Mouse (Mus musculus) adrenal gland, postnatal 14 days (tissue): ENCODE data around the gene Tlr4. TPM values are rescaled to one million over a fixed set of nuclear protein-coding genes. Genes with fewer than 3 reads are reported as not detected.

ENCODE experiments used
- DNase-seq: peaks from one replicate; pipeline ENCODE4 v3.0.0; 2021; ENCODE audit warnings: mixed read lengths
- long read RNA-seq, 2 experiments: library from polyadenylated mRNA; stranded (forward); transcript quantifications; one replicate each; pipeline ENCODE4 v2.0.0; 2021
- total RNA-seq: library from RNA; stranded (reverse); gene quantifications from 2 replicates; pipeline ENCODE4 v1.2.3, GENCODE M21; 2021

The Tlr4 gene
- total RNA-seq, result 6.7 and 9.7 TPM in 2 replicates
- long read RNA-seq, experiment 1, full-length matches to known transcripts, result 1 of 2 reads
- long read RNA-seq, experiment 1, partial matches to known transcripts, result 0 of 2 reads
- long read RNA-seq, experiment 1, other reads (novel, unspliced or antisense), result 1 of 2 reads
- long read RNA-seq, experiment 2, full-length matches to known transcripts, result 2 of 2 reads
- long read RNA-seq, experiment 2, partial matches to known transcripts, result 0 of 2 reads
- long read RNA-seq, experiment 2, other reads (novel, unspliced or antisense), result 0 of 2 reads

- peak; percentile 71 for DNase-seq
These were observed at the start of gene Tlr4 for GRCm38 (mm10) chr4:66827463-66828162. TSS of gene Tlr4 (plus strand) at chr4:66827584.

GRCm38 (mm10) chr4:66794283-66794682 lies 33.1 kb upstream of the Tlr4 start:
- no peak for DNase-seq

GRCm38 (mm10) chr4:66796683-66797082 lies 30.7 kb upstream of the Tlr4 start:
- DNase-seq, result no peak

- no peak for DNase-seq
These were observed 22.7 kb upstream of the Tlr4 start for GRCm38 (mm10) chr4:66804552-66805301.

- no peak for DNase-seq
These were observed 21.6 kb upstream of the Tlr4 start for GRCm38 (mm10) chr4:66805747-66806146.

- no peak for DNase-seq
These were observed 10.9 kb upstream of the Tlr4 start for GRCm38 (mm10) chr4:66816364-66817026.

- DNase-seq, result no peak
These were observed 6.2 kb upstream of the Tlr4 start for GRCm38 (mm10) chr4:66821171-66821570.

- DNase-seq, result no peak
These were observed 5.6 kb upstream of the Tlr4 start for GRCm38 (mm10) chr4:66821764-66822163.

- no peak for DNase-seq
These were observed 832 bp downstream of the Tlr4 start for GRCm38 (mm10) chr4:66828163-66828668.

- DNase-seq, result no peak
These were observed 1.3 kb downstream of the Tlr4 start for GRCm38 (mm10) chr4:66828686-66829085.

- no peak for DNase-seq
These were observed 10.7 kb downstream of the Tlr4 start for GRCm38 (mm10) chr4:66838071-66838470.

GRCm38 (mm10) chr4:66843255-66843654 lies 15.9 kb downstream of the Tlr4 start:
- DNase-seq, result no peak

GRCm38 (mm10) chr4:66852011-66852410 lies 24.6 kb downstream of the Tlr4 start:
- DNase-seq, result peak; percentile 20

- DNase-seq, result no peak
These were observed 29.6 kb downstream of the Tlr4 start for GRCm38 (mm10) chr4:66856992-66857391.

- DNase-seq, result peak; percentile 19
These were observed 42.5 kb downstream of the Tlr4 start for GRCm38 (mm10) chr4:66869919-66870318.

GRCm38 (mm10) chr4:66872026-66872425 lies 44.6 kb downstream of the Tlr4 start:
- no peak for DNase-seq

GRCm38 (mm10) chr4:66873342-66873741 lies 46.0 kb downstream of the Tlr4 start:
- no peak for DNase-seq

GRCm38 (mm10) chr4:66875751-66876150 lies 48.4 kb downstream of the Tlr4 start:
- DNase-seq, result no peak

GRCm38 (mm10) chr4:66877609-66878008 lies 50.2 kb downstream of the Tlr4 start:
- DNase-seq, result no peak

- no peak for DNase-seq
These were observed 54.1 kb downstream of the Tlr4 start for GRCm38 (mm10) chr4:66881496-66881895.

GRCm38 (mm10) chr4:66883264-66883663 lies 55.9 kb downstream of the Tlr4 start:
- no peak for DNase-seq

GRCm38 (mm10) chr4:66894547-66894946 lies 67.2 kb downstream of the Tlr4 start:
- DNase-seq, result peak; percentile 17
